Mouse (Mus musculus) midbrain, embryonic 14.5 days (tissue): ENCODE measurements at regions not wholly inside any gene's neighbourhood (a gene's known extent, or its start where the extent isn't known, plus 50 kb on each side); places are given as distances from the start of the nearest gene placed in this dataset.

Source experiments
- ATAC-seq: fragments of 200-750 bp; cut with Nextera tagmentation; 2 replicates; pipeline ENCODE4 v1.8.0; 2017; ENCODE audit warnings: moderate number of reproducible peaks, moderate library complexity; ENCODE audit not compliant: low FRiP score, low TSS enrichment
- DNase-seq: peaks from one replicate; pipeline ENCODE4 v3.0.0-alpha.2; 2015
- H3K27ac ChIP-seq: fragments of 300-500 bp; sonication (generic); replicated peaks from 2 replicates; pipeline ENCODE4 v1.5.1; 2014; ENCODE audit warnings: mild to moderate bottlenecking, low read depth, low read length, moderate library complexity
- H3K27me3 ChIP-seq: fragments of 300-500 bp; sonication (generic); 2 replicates; pipeline ENCODE4 v1.6.1; 2014; ENCODE audit warnings: low read length, control low read depth, mixed read lengths; ENCODE audit not compliant: control insufficient read depth, insufficient read depth
- H3K36me3 ChIP-seq: fragments of 300-500 bp; sonication (generic); 2 replicates; pipeline ENCODE4 v1.6.1; 2014; ENCODE audit warnings: low read length, control low read depth; ENCODE audit not compliant: control insufficient read depth, insufficient read depth
- H3K4me1 ChIP-seq: fragments of 300-500 bp; sonication (generic); 2 replicates; pipeline ENCODE4 v1.6.1; 2014; ENCODE audit warnings: mild to moderate bottlenecking, antibody characterized with exemption, low read length, control low read depth; ENCODE audit not compliant: control insufficient read depth, insufficient read depth
- H3K4me2 ChIP-seq: fragments of 300-500 bp; sonication (generic); 2 replicates; pipeline ENCODE4 v1.6.1; 2014; ENCODE audit warnings: mild to moderate bottlenecking, low read length, moderate library complexity
- H3K4me3 ChIP-seq: fragments of 300-500 bp; sonication (generic); replicated peaks from 2 replicates; pipeline ENCODE4 v1.5.1; 2014; ENCODE audit warnings: low read depth, low read length
- H3K9ac ChIP-seq: fragments of 300-500 bp; sonication (generic); replicated peaks from 2 replicates; pipeline ENCODE4 v1.6.1; 2014; ENCODE audit warnings: mild to moderate bottlenecking, low read length, moderate library complexity
- H3K9me3 ChIP-seq: fragments of 300-500 bp; sonication (generic); 2 replicates; pipeline ENCODE4 v1.6.1; 2016; ENCODE audit warnings: low read length, control low read depth, mixed read lengths; ENCODE audit not compliant: control insufficient read depth
- WGBS: fragments of 180-500 bp; shearing (Covaris S2); extraction: QIAGEN DNeasy Blood & Tissue Kit; methylation state at CpG from one replicate; pipeline ENCODE4 v1.1.7; 2014; 5-methylcytosine and 5-hydroxymethylcytosine counted together

DNA sequence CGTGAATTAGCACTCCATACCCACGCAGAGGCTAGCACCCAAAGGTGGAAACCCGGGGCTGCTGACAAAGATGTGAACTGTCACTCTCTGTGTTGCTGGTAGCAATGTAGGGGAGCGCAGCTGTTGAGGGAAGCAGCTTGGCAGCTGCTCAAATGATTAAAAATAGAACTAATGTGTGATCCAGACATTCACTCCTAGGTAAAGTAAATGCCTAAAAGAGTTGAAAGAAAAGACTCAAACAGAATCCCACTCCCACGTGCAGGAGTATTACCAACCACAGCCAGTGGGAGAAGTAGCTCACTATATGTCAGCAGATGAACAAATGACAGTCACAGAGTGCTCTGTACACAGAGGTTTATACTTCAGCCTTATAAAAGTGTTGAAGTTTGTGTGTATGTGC is 558.0 kb downstream of the Ptprc start:
- Histone ChIP-seq H3K27me3 (no peaks in the 10 kb centered on the region), H3K9ac (no peak overlapping the region), H3K4me3 (no peak overlapping the region), H3K27ac (no peak overlapping the region), H3K4me1 (no peaks in the 10 kb centered on the region), H3K9me3 (no peaks in the 10 kb centered on the region), H3K36me3 (no peaks in the 10 kb centered on the region), H3K4me2 (no peak overlapping the region)
- 77% methylated on average over 5 of the region's 5 CpGs for WGBS
- no peak for ATAC-seq
- DNase-seq: no peak

DNA sequence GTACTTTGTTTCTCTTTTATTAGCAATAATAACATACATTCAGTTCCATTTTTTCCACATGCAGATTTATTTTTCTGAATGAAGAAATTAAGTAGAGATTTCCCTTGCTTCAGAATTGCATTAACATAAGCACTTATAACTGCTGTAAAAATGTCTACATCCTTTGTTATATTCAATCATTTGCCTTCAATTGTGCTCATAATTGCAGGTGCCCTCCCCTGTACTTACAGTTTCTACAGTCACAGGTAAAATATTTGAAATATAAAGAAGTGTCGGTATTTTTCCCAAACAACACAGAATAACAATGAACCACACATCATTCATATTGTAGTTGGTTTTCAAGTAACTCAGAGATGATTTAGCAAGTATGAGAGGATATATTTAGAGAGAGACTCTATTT is 568.8 kb downstream of the Ptprc start:
- Histone ChIP-seq H3K9me3 (no peaks in the 10 kb centered on the region), H3K4me2 (peak overlapping the region; percentile 39), H3K27me3 (no peaks in the 10 kb centered on the region), H3K36me3 (no peaks in the 10 kb centered on the region), H3K27ac (peak overlapping the region; percentile 81), H3K4me1 (peaks cover 15% of the 10 kb centered on the region), H3K9ac (no peak overlapping the region), H3K4me3 (no peak overlapping the region)
- ATAC-seq (no peak), DNase-seq (no peak)
- WGBS: 74% methylated on average over 1 of the region's 1 CpGs

DNA sequence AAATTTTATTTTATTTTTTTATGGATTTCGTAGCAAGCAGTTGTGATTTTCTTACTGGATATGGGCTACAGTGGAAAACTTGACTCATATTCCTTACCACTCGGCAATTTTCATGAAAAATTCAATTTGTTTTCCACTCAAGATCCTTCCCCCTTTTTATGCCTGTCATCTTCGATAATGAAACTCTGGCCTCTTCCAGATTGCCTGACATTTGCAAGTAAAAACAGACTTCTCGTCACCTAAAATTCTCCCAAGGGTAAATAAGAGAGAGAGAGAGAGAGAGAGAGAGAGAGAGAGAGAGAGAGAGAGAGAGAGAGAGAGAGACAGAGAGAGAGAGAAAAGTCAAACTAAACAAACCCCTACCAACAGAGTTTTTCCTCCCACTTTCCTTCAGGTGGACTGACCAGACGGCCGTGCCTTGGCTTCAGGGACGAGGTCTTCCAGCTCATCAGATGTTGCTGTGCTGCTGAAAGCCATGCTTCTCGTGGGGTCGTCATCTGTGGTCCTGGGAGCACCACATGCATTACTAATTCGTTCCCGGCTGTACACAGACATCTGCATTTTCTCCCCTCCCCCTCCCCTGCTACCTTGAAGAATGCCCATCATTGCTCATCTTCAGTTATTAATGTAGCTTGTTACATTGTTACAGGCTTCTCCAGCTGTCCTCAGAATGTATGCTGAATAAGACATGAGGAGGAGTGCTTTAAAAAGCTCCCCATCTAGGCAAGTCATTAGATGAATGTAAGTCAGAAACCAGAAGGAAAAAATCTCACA is 569.4 kb downstream of the Ptprc start:
- peak overlapping the region; percentile 39 for H3K4me2 ChIP-seq
- WGBS: 18% methylated on average over 11 of the region's 11 CpGs
- no peaks in the 10 kb centered on the region for H3K9me3 ChIP-seq
- peak overlapping the region; percentile 81 for H3K27ac ChIP-seq
- no peaks in the 10 kb centered on the region for H3K36me3 ChIP-seq
- H3K27me3 ChIP-seq: no peaks in the 10 kb centered on the region
- DNase-seq (peak; percentile 79), ATAC-seq (peak; percentile 89; the same call in 1 of the 2 replicates)
- H3K4me1 ChIP-seq: peaks cover 15% of the 10 kb centered on the region
- 0 out of 2 replicates have a peak overlapping the region, but pooled peaks have one; percentile 4 for H3K9ac ChIP-seq
- H3K4me3 ChIP-seq: no peak overlapping the region

DNA sequence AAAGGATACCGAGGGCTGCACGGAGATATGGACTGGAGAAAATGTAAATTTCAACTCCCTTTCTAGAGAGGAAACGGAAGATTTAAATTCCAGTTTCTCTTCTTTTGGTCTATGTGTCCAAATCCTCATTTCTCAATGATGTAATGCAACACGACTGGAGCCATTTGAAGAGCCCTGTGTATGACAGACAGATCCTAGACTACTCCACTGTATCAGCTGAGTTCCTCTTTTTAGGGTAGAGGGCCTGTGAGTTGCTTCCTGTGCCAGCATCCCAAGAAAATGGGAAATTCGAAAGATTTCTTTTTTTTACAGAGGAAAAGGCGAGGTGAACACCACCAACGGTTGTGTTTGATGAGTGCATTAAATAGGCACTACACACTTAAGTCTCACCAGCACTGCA is 581.8 kb downstream of the Ptprc start:
- H3K9me3 ChIP-seq: no peaks in the 10 kb centered on the region
- no peak overlapping the region for H3K4me3 ChIP-seq
- no peak overlapping the region for H3K27ac ChIP-seq
- H3K36me3 ChIP-seq: no peaks in the 10 kb centered on the region
- H3K4me2 ChIP-seq: no peak overlapping the region
- H3K4me1 ChIP-seq: no peaks in the 10 kb centered on the region
- DNase-seq: no peak
- WGBS: 90% methylated on average over 7 of the region's 7 CpGs
- H3K27me3 ChIP-seq: no peaks in the 10 kb centered on the region
- no peak for ATAC-seq
- no peak overlapping the region for H3K9ac ChIP-seq

DNA sequence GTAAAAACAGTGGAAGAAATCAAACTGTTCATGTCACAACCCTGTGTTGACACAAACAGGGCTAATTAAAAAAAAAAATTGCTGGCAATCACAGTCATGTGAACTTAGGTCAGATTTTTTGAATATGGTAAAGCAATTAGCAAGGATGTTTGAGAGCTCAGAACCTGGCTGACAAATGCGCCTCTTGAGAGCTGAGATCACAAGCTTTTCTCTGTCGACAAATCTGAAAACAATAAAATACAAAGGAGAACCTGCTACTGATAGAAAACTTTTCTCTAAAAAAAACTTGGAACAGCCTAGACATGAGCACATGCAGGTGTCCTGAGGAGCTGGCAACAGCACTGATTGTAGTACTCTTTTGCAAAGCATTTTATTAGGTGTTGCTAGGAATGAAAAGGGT is 583.6 kb downstream of the Ptprc start:
- no peak overlapping the region for H3K4me3 ChIP-seq
- H3K27me3 ChIP-seq: no peaks in the 10 kb centered on the region
- no peak for DNase-seq
- 72% methylated on average over 2 of the region's 2 CpGs for WGBS
- H3K4me2 ChIP-seq: no peak overlapping the region
- ATAC-seq: no peak
- H3K4me1 ChIP-seq: no peaks in the 10 kb centered on the region
- no peak overlapping the region for H3K9ac ChIP-seq
- H3K36me3 ChIP-seq: no peaks in the 10 kb centered on the region
- no peak overlapping the region for H3K27ac ChIP-seq
- H3K9me3 ChIP-seq: no peaks in the 10 kb centered on the region

DNA sequence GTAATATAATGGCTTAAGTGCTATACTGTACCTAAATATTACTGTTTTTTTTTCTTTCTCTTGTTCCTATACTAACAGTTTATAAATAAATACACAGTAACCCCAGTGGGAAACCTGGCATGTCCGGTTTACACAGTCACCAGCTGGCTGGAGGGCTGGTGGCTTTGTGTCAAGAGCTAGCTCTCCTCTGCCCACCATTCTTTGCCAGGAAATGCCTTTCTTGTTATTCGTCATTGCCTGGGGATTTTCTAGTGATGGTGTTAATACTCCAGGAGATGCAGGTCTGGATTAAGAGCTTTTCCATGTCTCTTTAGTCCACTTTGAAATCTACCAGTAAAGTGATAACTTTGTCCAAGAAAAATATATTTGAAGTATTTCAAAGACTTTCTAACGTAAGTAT is 584.2 kb downstream of the Ptprc start:
- no peaks in the 10 kb centered on the region for H3K27me3 ChIP-seq
- H3K9ac ChIP-seq: no peak overlapping the region
- H3K36me3 ChIP-seq: no peaks in the 10 kb centered on the region
- WGBS: 55% methylated on average over 3 of the region's 3 CpGs
- DNase-seq (peak; percentile 20), ATAC-seq (no peak)
- H3K27ac ChIP-seq: no peak overlapping the region
- H3K9me3 ChIP-seq: no peaks in the 10 kb centered on the region
- H3K4me2 ChIP-seq: no peak overlapping the region
- no peak overlapping the region for H3K4me3 ChIP-seq
- H3K4me1 ChIP-seq: no peaks in the 10 kb centered on the region

DNA sequence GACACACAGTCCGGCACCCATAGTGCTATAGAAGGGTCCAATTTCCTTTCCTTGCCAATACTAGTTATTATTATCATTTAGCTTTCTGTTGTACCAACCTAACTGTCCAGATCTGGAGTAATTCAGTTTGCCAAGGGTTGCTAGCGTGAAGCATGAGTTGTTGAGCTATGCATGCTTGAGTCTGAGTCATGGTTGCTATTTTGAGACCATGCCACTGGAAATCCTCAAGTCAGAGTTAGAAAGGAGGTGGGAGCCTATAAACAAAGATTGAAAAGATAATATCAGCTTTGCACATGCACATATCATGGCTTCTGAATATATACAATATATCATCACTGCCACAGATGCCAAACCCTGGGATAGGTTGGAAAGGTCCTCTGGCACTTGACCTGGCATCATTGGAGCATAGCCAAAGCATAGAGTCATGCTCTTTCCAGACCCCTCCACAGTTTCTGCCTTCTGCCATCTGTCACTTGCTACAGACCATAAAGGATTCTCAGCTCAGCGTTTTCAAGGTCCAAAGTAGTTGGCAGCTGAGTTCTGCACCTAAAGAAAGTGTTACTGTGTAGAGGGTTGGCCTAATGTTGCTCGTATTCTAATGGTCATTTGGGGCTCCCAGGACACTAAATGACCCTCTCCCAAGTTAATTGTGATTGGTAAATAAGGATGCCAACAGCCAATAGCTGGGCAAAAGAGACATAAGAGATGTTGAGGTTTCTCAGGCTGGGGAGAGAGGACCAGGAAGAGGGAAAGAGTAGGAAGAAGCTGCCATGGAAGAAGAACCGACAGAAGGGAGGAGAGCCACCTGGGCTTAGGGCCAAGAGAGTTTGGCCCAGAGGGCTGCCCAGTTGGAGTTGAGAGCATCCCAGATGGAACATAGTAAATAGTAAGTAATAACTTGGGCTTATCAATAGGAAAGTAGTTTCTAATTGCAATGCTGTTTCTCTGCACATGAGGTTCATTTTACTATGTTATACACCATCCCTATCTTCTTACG is 586.9 kb downstream of the Ptprc start:
- no peaks in the 10 kb centered on the region for H3K36me3 ChIP-seq
- H3K27me3 ChIP-seq: no peaks in the 10 kb centered on the region
- H3K27ac ChIP-seq: no peak overlapping the region
- WGBS: 94% methylated on average over 6 of the region's 6 CpGs
- no peak overlapping the region for H3K9ac ChIP-seq
- no peak for ATAC-seq
- no peak overlapping the region for H3K4me2 ChIP-seq
- no peak overlapping the region for H3K4me3 ChIP-seq
- DNase-seq: no peak
- no peaks in the 10 kb centered on the region for H3K9me3 ChIP-seq
- no peaks in the 10 kb centered on the region for H3K4me1 ChIP-seq

DNA sequence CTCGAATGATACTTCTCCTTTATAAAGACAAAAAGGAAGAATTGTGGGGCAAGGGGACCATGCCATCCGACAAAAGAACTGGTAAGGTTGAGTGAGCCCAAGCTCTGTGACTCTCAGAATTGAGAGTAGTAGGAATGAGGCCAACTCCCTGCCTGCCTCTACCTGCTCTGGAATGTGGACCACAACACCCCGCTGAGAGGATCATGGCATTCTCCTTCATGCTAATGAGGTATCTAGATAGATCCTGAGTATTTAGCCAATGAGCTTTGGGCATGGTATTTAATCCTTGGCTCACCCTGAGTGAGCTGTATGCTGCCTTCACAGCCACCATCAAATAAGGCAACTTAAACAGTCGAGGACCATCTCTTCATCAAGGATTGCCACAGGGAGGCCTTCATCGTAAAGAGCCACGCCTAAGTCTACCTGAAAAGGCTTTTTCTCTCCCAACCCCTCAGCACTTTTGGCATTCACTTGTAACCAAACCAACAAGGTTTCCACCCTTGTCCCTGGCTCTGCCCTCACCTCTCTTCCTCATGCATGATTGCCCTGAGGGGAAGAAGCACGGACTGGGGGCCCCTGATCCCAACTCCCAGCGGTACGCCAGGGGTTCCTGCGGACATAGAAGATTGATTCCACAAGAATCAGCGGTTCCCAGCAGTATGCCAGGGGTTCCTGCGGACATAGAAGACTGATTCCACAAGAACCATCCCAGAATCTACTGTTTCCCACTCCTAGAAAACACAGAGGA is 587.9 kb downstream of the Ptprc start:
- 87% methylated on average over 12 of the region's 12 CpGs for WGBS
- H3K9me3 ChIP-seq: no peaks in the 10 kb centered on the region

More for the DNA sequence above, 587.9 kb downstream of the Ptprc start:
- H3K9ac ChIP-seq: no peak overlapping the region
- no peaks in the 10 kb centered on the region for H3K4me1 ChIP-seq
- DNase-seq (no peak), ATAC-seq (no peak)
- H3K4me3 ChIP-seq: no peak overlapping the region
- H3K27me3 ChIP-seq: no peaks in the 10 kb centered on the region
- H3K27ac ChIP-seq: no peak overlapping the region
- no peaks in the 10 kb centered on the region for H3K36me3 ChIP-seq
- H3K4me2 ChIP-seq: no peak overlapping the region
